Mouse (Mus musculus): Measurements from ENCODE around the gene Rcor3. TPM values are rescaled to one million over a fixed set of nuclear protein-coding genes. Genes with fewer than 3 reads are reported as not detected.
A peak's percentile ranks its signal among the peaks of the same experiment; 100 is the strongest.

The Rcor3 gene
- polyA plus RNA-seq, 1 experiment from 2014 or later = 28.3 TPM

DNA sequence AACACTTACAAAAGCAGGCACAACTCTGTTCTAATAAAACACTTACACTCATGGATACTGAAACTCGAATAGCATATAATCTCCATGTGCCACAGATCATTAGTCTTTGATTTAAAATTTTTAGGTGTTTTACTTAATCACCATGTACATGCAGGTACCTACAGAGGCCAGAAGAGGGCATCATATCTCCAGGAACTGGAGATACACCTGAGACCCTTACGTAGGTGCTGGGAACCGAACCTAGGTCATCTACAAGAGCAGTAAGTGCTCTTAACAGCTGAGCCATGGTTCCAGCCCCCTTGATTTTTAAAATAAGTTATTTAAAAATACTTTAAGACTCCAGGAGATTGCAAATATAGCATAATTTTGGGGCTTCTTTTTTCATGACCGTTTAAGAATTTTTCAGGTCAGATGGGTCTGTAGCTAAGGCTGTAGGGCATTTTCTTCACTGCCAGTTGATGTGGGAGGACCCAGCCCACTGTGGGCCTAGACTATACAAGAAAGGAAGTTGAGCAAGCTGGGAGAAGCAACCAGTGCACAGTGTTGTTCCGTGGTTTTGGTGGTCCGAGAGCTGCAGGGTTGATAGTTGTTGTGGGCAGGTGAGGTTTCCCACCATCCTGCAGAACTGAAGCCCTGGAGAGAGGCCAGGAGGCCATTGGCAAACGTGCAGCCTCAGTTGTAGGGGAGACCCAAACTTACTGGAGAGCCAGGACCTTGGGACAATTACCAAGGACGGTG, 74.5 kb downstream of the Rcor3 start:
- WGBS = 89% methylated on average over 8 of the region's 8 CpGs
- Histone ChIP-seq H3K4me2 (no peak overlapping the region), H3K4me3 (no peak overlapping the region), H3K9ac (no peak overlapping the region), H3K27me3 (no peaks in the 10 kb centered on the region), H3K36me3 (peaks cover 70% of the 10 kb centered on the region), H3K4me1 (no peaks in the 10 kb centered on the region), H3K27ac (no peak overlapping the region), H3K9me3 (peaks cover 3% of the 10 kb centered on the region)
- no peak for ATAC-seq (ENCODE audit: insufficient number of reproducible peaks, insufficient read depth, low FRiP score, low TSS enrichment, low read depth)

- Histone ChIP-seq H3K9ac (no peak overlapping the region), H3K27me3 (no peaks in the 10 kb centered on the region), H3K9me3 (peaks cover 3% of the 10 kb centered on the region), H3K4me1 (no peaks in the 10 kb centered on the region), H3K36me3 (peaks cover 68% of the 10 kb centered on the region), H3K4me2 (no peak overlapping the region), H3K4me3 (no peak overlapping the region), H3K27ac (no peak overlapping the region)
- ATAC-seq (ENCODE audit: insufficient number of reproducible peaks, insufficient read depth, low FRiP score, low TSS enrichment, low read depth) = no peak
- WGBS = 91% methylated on average over 14 of the region's 14 CpGs
Measured at GRCm38 (mm10) chr1:192062682-192063081, 75.2 kb downstream of the Rcor3 start.

DNA sequence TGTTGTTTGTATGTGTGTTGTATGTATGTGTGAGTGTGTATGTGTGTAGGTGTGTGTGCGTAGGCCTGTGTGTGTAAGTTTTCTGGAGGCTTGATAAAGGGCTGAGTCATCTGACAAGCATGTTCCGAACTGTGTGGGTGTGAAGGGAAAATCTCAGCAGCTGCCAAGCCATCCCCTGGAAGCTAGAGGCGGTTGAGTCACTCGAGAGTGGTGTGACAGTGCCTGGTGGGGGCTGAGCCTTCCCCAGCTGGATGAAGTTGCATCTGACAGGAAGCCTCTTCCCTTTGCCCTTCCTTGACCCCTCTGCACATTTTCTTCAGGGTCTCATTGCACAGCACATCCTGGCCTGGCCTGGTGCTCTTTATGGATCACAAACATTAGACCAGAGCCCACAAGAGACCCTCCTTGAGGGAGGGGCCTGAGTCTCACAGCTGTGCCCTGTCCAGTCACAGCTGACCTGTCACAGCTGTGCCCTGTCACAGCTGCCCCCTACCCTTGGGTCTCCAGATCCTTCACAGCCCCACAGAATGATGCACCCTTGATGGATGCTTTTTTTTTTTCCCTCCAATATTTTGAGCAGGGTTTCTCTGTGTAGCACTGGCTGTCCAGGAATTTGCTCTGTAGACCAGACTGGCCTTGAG, 76.1 kb downstream of the Rcor3 start:
- 64% methylated on average over 4 of the region's 4 CpGs for WGBS
- ATAC-seq (ENCODE audit: insufficient number of reproducible peaks, insufficient read depth, low FRiP score, low TSS enrichment, low read depth) = no peak
- Histone ChIP-seq H3K4me3 (no peak overlapping the region), H3K9ac (no peak overlapping the region), H3K4me1 (no peaks in the 10 kb centered on the region), H3K27ac (no peak overlapping the region), H3K27me3 (no peaks in the 10 kb centered on the region), H3K36me3 (peaks cover 65% of the 10 kb centered on the region), H3K4me2 (no peak overlapping the region), H3K9me3 (peaks cover 3% of the 10 kb centered on the region)

GRCm38 (mm10) chr1:192058911-192059310, 79.0 kb downstream of the Rcor3 start:
- Histone ChIP-seq H3K4me3 (no peak overlapping the region), H3K4me1 (peaks cover 5% of the 10 kb centered on the region), H3K9ac (no peak overlapping the region), H3K9me3 (no peaks in the 10 kb centered on the region; the same call in 1 of the 2 replicates), H3K36me3 (peaks cover 43% of the 10 kb centered on the region), H3K27ac (no peak overlapping the region), H3K4me2 (no peak overlapping the region), H3K27me3 (no peaks in the 10 kb centered on the region)
- no peak for ATAC-seq (ENCODE audit: insufficient number of reproducible peaks, insufficient read depth, low FRiP score, low TSS enrichment, low read depth)
- WGBS = 78% methylated on average over 10 of the region's 10 CpGs

DNA sequence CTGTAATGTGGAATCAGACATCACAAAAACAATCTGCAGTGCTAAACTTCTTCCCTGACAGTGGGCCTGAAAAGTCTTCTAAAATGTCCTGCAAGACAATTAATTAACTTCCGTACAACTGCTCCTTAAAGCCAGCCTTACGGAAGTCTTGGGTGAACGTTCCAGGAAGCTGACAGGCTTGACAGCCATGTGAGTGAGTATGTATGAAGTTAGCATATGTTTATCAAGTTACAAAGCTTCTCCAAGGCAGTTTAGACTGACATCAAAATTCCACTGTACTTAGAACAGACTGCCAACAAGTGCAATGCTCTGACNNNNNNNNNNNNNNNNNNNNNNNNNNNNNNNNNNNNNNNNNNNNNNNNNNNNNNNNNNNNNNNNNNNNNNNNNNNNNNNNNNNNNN, 84.1 kb downstream of the Rcor3 start:
- WGBS = 36% methylated on average over 3 of the region's 3 CpGs

DNA sequence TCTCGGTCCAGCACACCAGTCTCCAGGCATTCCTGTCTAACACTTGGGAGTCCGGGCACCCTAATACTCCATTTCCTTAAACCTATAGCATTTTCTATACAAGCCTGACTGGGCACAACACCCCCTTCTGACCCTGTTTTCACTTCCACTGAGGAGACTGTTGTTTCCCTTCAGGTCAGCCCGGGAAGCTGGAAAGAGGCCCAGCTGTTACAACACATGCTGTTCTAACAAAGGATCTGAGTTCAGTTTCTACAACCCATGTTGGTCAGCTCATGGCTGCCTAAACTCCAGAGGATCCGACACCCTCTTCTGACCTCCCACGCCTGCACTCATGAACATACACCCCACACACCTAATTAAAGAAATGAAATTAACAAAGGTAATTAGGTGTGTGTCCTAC, 84.9 kb downstream of the Rcor3 start:
- H3K4me2 ChIP-seq = no peak overlapping the region
- ATAC-seq (ENCODE audit: insufficient number of reproducible peaks, insufficient read depth, low FRiP score, low TSS enrichment, low read depth) = no peak
- no peaks in the 10 kb centered on the region for H3K27me3 ChIP-seq
- H3K4me1 ChIP-seq = peaks cover 7% of the 10 kb centered on the region
- no peak overlapping the region for H3K27ac ChIP-seq
- no peaks in the 10 kb centered on the region for H3K9me3 ChIP-seq
- H3K4me3 ChIP-seq = no peak overlapping the region
- H3K36me3 ChIP-seq = peaks cover 25% of the 10 kb centered on the region
- 83% methylated on average over 5 of the region's 5 CpGs for WGBS
- H3K9ac ChIP-seq = no peak overlapping the region

More for the DNA sequence above, 84.1 kb downstream of the Rcor3 start:
- H3K4me2 ChIP-seq = no peak overlapping the region
- peaks cover 29% of the 10 kb centered on the region for H3K36me3 ChIP-seq
- no peaks in the 10 kb centered on the region for H3K9me3 ChIP-seq
- H3K9ac ChIP-seq = no peak overlapping the region
- peaks cover 7% of the 10 kb centered on the region for H3K4me1 ChIP-seq
- ATAC-seq (ENCODE audit: insufficient number of reproducible peaks, insufficient read depth, low FRiP score, low TSS enrichment, low read depth) = no peak
- H3K27me3 ChIP-seq = no peaks in the 10 kb centered on the region
- no peak overlapping the region for H3K4me3 ChIP-seq
- H3K27ac ChIP-seq = peak overlapping the region; percentile 74

DNA sequence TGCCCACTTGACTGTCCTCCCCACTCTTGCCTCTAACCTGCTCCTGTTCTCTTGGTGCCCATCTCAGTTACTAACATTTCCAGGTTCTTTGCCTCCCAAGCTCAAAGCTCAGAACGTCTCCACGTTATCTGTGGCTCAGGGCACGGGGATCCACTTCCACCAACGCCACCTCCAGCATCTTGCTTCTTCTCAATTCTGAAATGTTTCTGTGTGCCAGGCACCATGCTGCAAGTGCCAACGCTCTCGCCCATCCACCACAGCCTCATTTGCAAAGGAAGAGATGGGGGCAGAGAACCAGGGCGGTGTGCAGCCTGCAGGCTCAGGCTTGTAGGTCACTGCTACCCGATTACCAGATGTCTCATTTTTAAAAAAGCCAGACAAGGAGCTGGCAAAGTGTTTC, 85.4 kb downstream of the Rcor3 start:
- H3K36me3 ChIP-seq = peaks cover 23% of the 10 kb centered on the region
- no peak overlapping the region for H3K4me3 ChIP-seq
- H3K4me1 ChIP-seq = peaks cover 7% of the 10 kb centered on the region
- H3K9me3 ChIP-seq = no peaks in the 10 kb centered on the region
- no peak overlapping the region for H3K9ac ChIP-seq
- 86% methylated on average over 8 of the region's 8 CpGs for WGBS
- ATAC-seq (ENCODE audit: insufficient number of reproducible peaks, insufficient read depth, low FRiP score, low TSS enrichment, low read depth) = no peak
- no peaks in the 10 kb centered on the region for H3K27me3 ChIP-seq
- no peak overlapping the region for H3K27ac ChIP-seq
- H3K4me2 ChIP-seq = no peak overlapping the region

Other genes with a start within 250 kb of the Rcor3 start
- 1.7 and 2.0 TPM in 2 replicates for gene Slc30a1, start 231.3 kb downstream of the Rcor3 start, polyA plus RNA-seq (2015; fragmentation: Nextera tagmentation; extraction: Ambion mirVana)
- 1.7 and 3.8 TPM in 2 replicates for gene Rd3, start 160.7 kb downstream of the Rcor3 start, polyA plus RNA-seq (2015; fragmentation: Nextera tagmentation; extraction: Ambion mirVana)
- 17.2 and 21.8 TPM in 2 replicates for gene Traf5, start 45.5 kb downstream of the Rcor3 start, polyA plus RNA-seq (2015; fragmentation: Nextera tagmentation; extraction: Ambion mirVana)
- 1.3 TPM in 2 replicates for gene Kcnh1, start 52.7 kb upstream of the Rcor3 start, polyA plus RNA-seq (2015; fragmentation: Nextera tagmentation; extraction: Ambion mirVana)

Data from embryonic facial prominence, embryonic 13.5 days (tissue).